Mouse (Mus musculus) lung, postnatal 10 days (tissue): ENCODE results near the gene Plxnd1.

ENCODE experiments used
- DNase-seq: peaks from one replicate; pipeline ENCODE4 v3.0.0; 2021

The Plxnd1 gene

GRCm38 (mm10) chr6:115956418-115956921, 38.3 kb downstream of the Plxnd1 start:
- no peak for DNase-seq

- DNase-seq, result no peak
These were observed 39.1 kb downstream of the Plxnd1 start for GRCm38 (mm10) chr6:115955664-115956063.

GRCm38 (mm10) chr6:115955169-115955568, 39.6 kb downstream of the Plxnd1 start:
- DNase-seq, result no peak

GRCm38 (mm10) chr6:115954506-115955074, 40.2 kb downstream of the Plxnd1 start:
- DNase-seq, result peak; percentile 56

GRCm38 (mm10) chr6:115946389-115946788, 48.4 kb downstream of the Plxnd1 start:
- DNase-seq, result peak; percentile 55

GRCm38 (mm10) chr6:115945633-115946032, 49.2 kb downstream of the Plxnd1 start:
- DNase-seq, result no peak

GRCm38 (mm10) chr6:115944638-115945037, 50.2 kb downstream of the Plxnd1 start, which contains the start of gene H1foo:
TSS of gene H1foo (plus strand) at chr6:115944938.
- no peak for DNase-seq

GRCm38 (mm10) chr6:115943498-115944427, 51.0 kb downstream of the Plxnd1 start:
- DNase-seq, result no peak

- no peak for DNase-seq
These were observed 53.7 kb downstream of the Plxnd1 start for GRCm38 (mm10) chr6:115941128-115941527.

GRCm38 (mm10) chr6:115940603-115941002, 54.2 kb downstream of the Plxnd1 start:
- DNase-seq, result no peak

GRCm38 (mm10) chr6:115938798-115939197, 56.0 kb downstream of the Plxnd1 start:
- no peak for DNase-seq

- DNase-seq, result no peak
These were observed 56.8 kb downstream of the Plxnd1 start for GRCm38 (mm10) chr6:115938011-115938410.

- DNase-seq, result no peak
These were observed 59.3 kb downstream of the Plxnd1 start for GRCm38 (mm10) chr6:115935544-115935943.

- DNase-seq, result no peak
These were observed 62.4 kb downstream of the Plxnd1 start for GRCm38 (mm10) chr6:115932391-115932790.

GRCm38 (mm10) chr6:115931639-115932038, 63.2 kb downstream of the Plxnd1 start, which contains the start of gene Rho:
TSS of gene Rho (plus strand) at chr6:115931748.
- DNase-seq, result no peak

- DNase-seq, result peak; percentile 43
These were observed 64.8 kb downstream of the Plxnd1 start for GRCm38 (mm10) chr6:115930018-115930417.

- DNase-seq, result no peak
These were observed 67.2 kb downstream of the Plxnd1 start for GRCm38 (mm10) chr6:115927292-115928242.

- no peak for DNase-seq
These were observed 68.4 kb downstream of the Plxnd1 start for GRCm38 (mm10) chr6:115926416-115926815.

- DNase-seq, result peak; percentile 58
These were observed 70.0 kb downstream of the Plxnd1 start for GRCm38 (mm10) chr6:115924829-115925228.

- no peak for DNase-seq
These were observed 74.9 kb downstream of the Plxnd1 start for GRCm38 (mm10) chr6:115919876-115920275.

- DNase-seq, result no peak
These were observed 76.2 kb downstream of the Plxnd1 start for GRCm38 (mm10) chr6:115918615-115919014.

- no peak for DNase-seq
These were observed 78.2 kb downstream of the Plxnd1 start for GRCm38 (mm10) chr6:115916611-115917010.
